Mouse (Mus musculus) forebrain, postnatal 0 days (tissue): ENCODE measurements around the gene Far1. TPM values are rescaled to one million over a fixed set of nuclear protein-coding genes. Genes with fewer than 3 reads are reported as not detected.

Experiments used
- ATAC-seq: fragments of 200-750 bp; cut with Nextera tagmentation; 2 replicates; pipeline ENCODE4 v1.8.0; 2017; ENCODE audit warnings: mild to moderate bottlenecking, moderate library complexity
- DNase-seq: peaks from one replicate; pipeline ENCODE4 v3.0.0-alpha.2; 2015
- H3K27ac ChIP-seq: fragments of 300-500 bp; sonication (generic); 2 replicates; pipeline ENCODE4 v1.5.1; 2014; ENCODE audit warnings: low read depth, mild to moderate bottlenecking, antibody characterized with exemption, low read length, moderate library complexity, mixed read lengths
- H3K27me3 ChIP-seq: fragments of 300-500 bp; sonication (generic); 2 replicates; pipeline ENCODE4 v1.6.1; 2014; ENCODE audit warnings: mild to moderate bottlenecking, low read length, mixed read lengths; ENCODE audit not compliant: insufficient read depth
- H3K36me3 ChIP-seq: fragments of 300-500 bp; sonication (generic); 2 replicates; pipeline ENCODE4 v1.6.1; 2014; ENCODE audit warnings: mild to moderate bottlenecking, moderate library complexity; ENCODE audit not compliant: insufficient read depth
- H3K4me1 ChIP-seq: fragments of 300-500 bp; sonication (generic); 2 replicates; pipeline ENCODE4 v1.6.1; 2014; ENCODE audit warnings: antibody characterized with exemption; ENCODE audit not compliant: insufficient read depth
- H3K4me2 ChIP-seq: fragments of 300-500 bp; sonication (generic); 2 replicates; pipeline ENCODE4 v1.6.1; 2014; ENCODE audit warnings: low read depth, mild to moderate bottlenecking, moderate library complexity
- H3K4me3 ChIP-seq: fragments of 300-500 bp; sonication (generic); 2 replicates; pipeline ENCODE4 v1.5.1; 2014; ENCODE audit warnings: low read depth, low read length, mixed read lengths
- H3K9ac ChIP-seq: fragments of 300-500 bp; sonication (generic); 2 replicates; pipeline ENCODE4 v1.6.1; 2014; ENCODE audit warnings: mild to moderate bottlenecking
- H3K9me3 ChIP-seq: fragments of 300-500 bp; sonication (generic); 2 replicates; pipeline ENCODE4 v1.6.1; 2016; ENCODE audit warnings: low read length
- CTCF ChIP-seq: sonication (generic); IDR thresholded peaks from 2 replicates; pipeline ENCODE4 v1.5.1; 2016; ENCODE audit warnings: antibody characterized with exemption, control low read depth, low read depth
- WGBS: fragments of 180-500 bp; shearing (Covaris S2); extraction: QIAGEN DNeasy Blood & Tissue Kit; methylation state at CpG from one replicate; pipeline ENCODE4 v1.1.7; 2014; 5-methylcytosine and 5-hydroxymethylcytosine counted together
- polyA plus RNA-seq: library from polyadenylated mRNA; unstranded; fragments of >200 nt; fragmentation: Nextera tagmentation; extraction: Ambion mirVana; gene quantifications from 2 replicates; pipeline ENCODE4 v1.2.1, GENCODE M21; 2015
- total RNA-seq: library from RNA; depleted of rRNA; stranded (reverse); fragments of >200 nt; gene quantifications from 2 replicates; pipeline ENCODE4 v1.2.3, GENCODE M21; 2014; rRNA removed

The Far1 gene
- total and polyA plus RNA-seq, 2 experiments from 2014 or later = 45.4 to 92.3 TPM

DNA sequence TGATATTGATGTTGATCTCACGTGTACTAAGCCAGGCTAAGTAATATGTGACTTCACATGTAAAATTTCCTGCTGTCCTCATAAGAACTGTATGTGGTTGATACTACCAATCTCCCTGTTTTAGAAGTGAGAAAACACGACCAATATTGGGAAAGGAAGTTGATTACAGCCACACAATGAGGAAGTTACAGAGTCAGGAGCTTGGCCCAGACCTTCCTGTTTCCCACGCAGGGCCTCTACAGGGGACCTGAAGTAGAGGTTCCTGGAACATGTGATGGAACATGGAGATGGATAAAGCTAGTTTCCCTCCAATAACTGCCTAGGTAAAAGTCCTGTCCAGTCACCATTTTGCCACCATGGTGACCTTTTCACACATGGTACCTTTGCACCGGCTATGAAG lies 99.0 kb downstream of the Far1 start:
- no peak for DNase-seq
- H3K9me3 ChIP-seq = no peaks in the 10 kb centered on the region
- H3K4me3 ChIP-seq = no peak overlapping the region
- WGBS = 85% methylated on average over 4 of the region's 4 CpGs
- no peaks in the 10 kb centered on the region for H3K27me3 ChIP-seq
- TF ChIP-seq CTCF = no peak
- H3K27ac ChIP-seq = no peak overlapping the region
- no peak overlapping the region for H3K9ac ChIP-seq
- no peaks in the 10 kb centered on the region for H3K36me3 ChIP-seq
- H3K4me1 ChIP-seq = no peaks in the 10 kb centered on the region
- H3K4me2 ChIP-seq = no peak overlapping the region
- no peak for ATAC-seq

DNA sequence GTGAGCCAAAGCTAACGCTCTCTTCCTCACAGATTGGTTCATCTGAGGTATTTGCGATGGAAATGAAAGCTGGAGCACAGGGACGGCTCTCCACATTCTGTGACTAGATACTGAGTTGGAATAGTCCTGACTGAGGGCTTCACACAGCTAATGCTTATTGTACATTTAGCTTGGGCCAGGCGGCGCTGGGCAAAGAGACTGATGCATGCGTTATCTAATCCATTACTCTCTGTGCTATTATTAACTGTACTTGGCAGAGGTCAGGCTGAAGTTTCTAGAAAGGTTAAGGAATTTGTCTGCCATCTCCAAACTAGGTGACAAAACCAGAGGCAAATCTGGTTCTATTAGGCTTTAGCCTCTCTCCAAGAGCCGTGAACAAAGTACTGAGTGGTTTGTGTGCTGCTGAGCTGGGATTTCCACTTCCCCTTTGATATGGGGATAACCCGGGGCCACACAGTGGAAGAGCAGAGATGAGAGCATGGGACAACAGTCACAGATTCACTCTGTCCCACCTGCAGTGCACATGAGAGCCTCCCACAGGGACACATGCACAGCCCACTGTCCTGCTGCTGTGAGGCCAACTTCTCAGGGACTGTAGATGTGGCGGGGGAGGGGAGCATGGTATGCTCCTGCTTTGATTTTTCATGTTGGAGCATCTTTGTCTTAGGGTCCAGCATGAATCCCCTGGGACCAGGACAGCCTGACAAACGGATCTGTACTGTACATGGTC lies 100.7 kb downstream of the Far1 start:
- Histone ChIP-seq H3K9me3 (no peaks in the 10 kb centered on the region), H3K4me3 (no peak overlapping the region), H3K36me3 (no peaks in the 10 kb centered on the region), H3K27me3 (no peaks in the 10 kb centered on the region), H3K4me2 (no peak overlapping the region), H3K9ac (no peak overlapping the region), H3K4me1 (no peaks in the 10 kb centered on the region), H3K27ac (no peak overlapping the region)
- 85% methylated on average over 10 of the region's 10 CpGs for WGBS
- TF ChIP-seq CTCF = no peak
- DNase-seq (no peak), ATAC-seq (no peak)

DNA sequence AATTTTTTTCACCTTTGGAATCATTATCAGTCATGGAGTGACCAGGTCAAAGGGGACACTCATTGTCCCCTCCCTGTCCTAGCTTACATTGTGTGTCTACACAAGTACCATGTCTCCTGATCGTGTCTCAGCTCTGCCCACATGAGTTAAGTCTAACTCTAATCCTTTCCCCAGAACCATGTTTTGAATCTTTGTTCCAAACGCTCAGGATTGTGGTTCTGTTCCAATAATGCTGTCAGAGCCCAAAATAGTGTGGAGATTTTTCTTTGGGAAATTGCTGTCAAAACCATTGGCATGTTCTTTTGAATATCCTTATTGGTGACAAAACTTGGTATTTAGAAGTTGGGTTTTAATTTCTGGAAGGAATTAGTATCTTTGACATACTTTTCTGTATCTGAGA lies 105.5 kb downstream of the Far1 start:
- TF ChIP-seq CTCF = no peak
- Histone ChIP-seq H3K9me3 (no peaks in the 10 kb centered on the region), H3K4me2 (no peak overlapping the region), H3K9ac (no peak overlapping the region), H3K27ac (peak overlapping the region; percentile 29; the same call in 1 of the 2 replicates), H3K4me1 (peaks cover 3% of the 10 kb centered on the region; the same call in 1 of the 2 replicates), H3K36me3 (no peaks in the 10 kb centered on the region), H3K4me3 (no peak overlapping the region), H3K27me3 (no peaks in the 10 kb centered on the region)
- DNase-seq (peak; percentile 44), ATAC-seq (no peak)
- WGBS = 66% methylated on average over 2 of the region's 2 CpGs

DNA sequence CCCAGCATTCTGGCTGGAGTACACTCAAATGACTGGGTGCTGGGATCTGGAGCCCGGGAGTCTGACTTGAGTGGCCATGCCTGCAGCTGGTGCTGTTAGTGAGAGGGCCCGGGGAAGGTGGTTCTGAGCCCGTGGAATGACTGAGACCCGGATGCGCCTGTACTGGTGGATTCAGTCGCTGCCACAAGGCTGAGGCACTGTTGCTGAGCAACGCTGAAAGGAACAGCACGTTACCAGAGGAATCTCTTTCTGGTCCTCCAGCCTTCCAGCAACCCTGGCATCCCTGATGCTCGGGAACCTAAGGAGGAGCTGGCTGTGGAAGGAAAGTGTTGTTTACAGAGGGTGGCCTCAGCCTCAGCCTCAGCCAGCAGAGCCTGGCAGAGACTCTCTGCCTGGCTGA lies 106.1 kb downstream of the Far1 start:
- Histone ChIP-seq H3K4me1 (peaks cover 3% of the 10 kb centered on the region; the same call in 1 of the 2 replicates), H3K4me2 (no peak overlapping the region), H3K36me3 (no peaks in the 10 kb centered on the region), H3K4me3 (no peak overlapping the region), H3K9ac (no peak overlapping the region), H3K9me3 (no peaks in the 10 kb centered on the region), H3K27ac (peak overlapping the region; percentile 29; the same call in 1 of the 2 replicates), H3K27me3 (no peaks in the 10 kb centered on the region)
- TF ChIP-seq CTCF = no peak
- peak; percentile 57 for DNase-seq
- WGBS = 58% methylated on average over 9 of the region's 9 CpGs
- ATAC-seq = peak; percentile 79

Other genes with a start within 250 kb of the Far1 start
- 78.9 and 85.2 TPM in 2 replicates for gene Btbd10, start 144.4 kb upstream of the Far1 start, total RNA-seq
- 76.9 and 83.2 TPM in 2 replicates for gene Btbd10, start 144.4 kb upstream of the Far1 start, polyA plus RNA-seq
- gene Pth, start 125.3 kb upstream of the Far1 start, total RNA-seq = not detected in 2 replicates
- not detected in 2 replicates for gene Pth, start 125.3 kb upstream of the Far1 start, polyA plus RNA-seq